Mouse (Mus musculus) megakaryocyte, embryonic 14.5 days (primary cell): ENCODE measurements around the gene Btbd35f2.
"Not testable (repeated sequence)": the region's sequence is repeated elsewhere in the genome, so short reads cannot be mapped to it uniquely, and the experiment has no call there.

Experiments used
- FLI1 ChIP-seq: IDR thresholded peaks from 2 replicates; pipeline ENCODE4 v1.6.1; 2012; ENCODE audit warnings: low read length, inconsistent platforms, mixed read lengths
- GATA1 ChIP-seq: IDR thresholded peaks from 3 replicates; pipeline ENCODE4 v1.6.1; 2012; ENCODE audit warnings: mixed read lengths, low read length, inconsistent platforms, borderline replicate concordance

- not testable (repeated sequence) for TF ChIP-seq FLI1, GATA1
These were observed at the start of gene Btbd35f2 for GRCm38 (mm10) chrX:32278094-32278493.
